Mouse (Mus musculus) neural tube, embryonic 13.5 days (tissue): ENCODE data around the gene Hip1r. TPM values are rescaled to one million over a fixed set of nuclear protein-coding genes. Genes with fewer than 3 reads are reported as not detected.

ENCODE experiments used
- ATAC-seq: fragments of 200-750 bp; cut with Nextera tagmentation; 2 replicates; pipeline ENCODE4 v1.8.0; 2017; ENCODE audit warnings: low read depth, mild to moderate bottlenecking, moderate TSS enrichment, moderate library complexity
- H3K27ac ChIP-seq: fragments of 300-500 bp; sonication (generic); replicated peaks from 2 replicates; pipeline ENCODE4 v1.5.1; 2015; ENCODE audit warnings: moderate library complexity, mild to moderate bottlenecking, inconsistent platforms
- H3K27me3 ChIP-seq: fragments of 300-500 bp; sonication (generic); 2 replicates; pipeline ENCODE4 v1.6.1; 2015; ENCODE audit warnings: mild to moderate bottlenecking, inconsistent platforms
- H3K36me3 ChIP-seq: fragments of 300-500 bp; sonication (generic); 2 replicates; pipeline ENCODE4 v1.6.1; 2015; ENCODE audit warnings: mild to moderate bottlenecking, inconsistent platforms
- H3K4me1 ChIP-seq: fragments of 300-500 bp; sonication (generic); replicated peaks from 2 replicates; pipeline ENCODE4 v1.6.1; 2015; ENCODE audit warnings: inconsistent platforms
- H3K4me2 ChIP-seq: fragments of 300-500 bp; sonication (generic); 2 replicates; pipeline ENCODE4 v1.6.1; 2015; ENCODE audit warnings: inconsistent platforms, mild to moderate bottlenecking, moderate library complexity
- H3K4me3 ChIP-seq: fragments of 300-500 bp; sonication (generic); 2 replicates; pipeline ENCODE4 v1.5.1; 2015; ENCODE audit warnings: mild to moderate bottlenecking, inconsistent platforms
- H3K9ac ChIP-seq: fragments of 300-500 bp; sonication (generic); 2 replicates; pipeline ENCODE4 v1.6.1; 2015; ENCODE audit warnings: moderate library complexity, mild to moderate bottlenecking, inconsistent platforms
- H3K9me3 ChIP-seq: fragments of 300-500 bp; sonication (generic); 2 replicates; pipeline ENCODE4 v1.6.1; 2016; ENCODE audit warnings: inconsistent platforms
- WGBS: fragments of 180-500 bp; shearing (Covaris S2); methylation state at CpG from one replicate; pipeline ENCODE4 v1.1.7; 2015; 5-methylcytosine and 5-hydroxymethylcytosine counted together
- polyA plus RNA-seq: library from polyadenylated mRNA; unstranded; fragments of >200 nt; fragmentation: Nextera tagmentation; extraction: Ambion mirVana; gene quantifications from 2 replicates; pipeline ENCODE4 v1.2.1, GENCODE M21; 2015

Hip1r gene
- polyA plus RNA-seq, 1 experiment from 2014 or later: 17.1 TPM

- no peak overlapping the region for H3K27ac ChIP-seq
- H3K36me3 ChIP-seq: no peaks in the 10 kb centered on the region
- H3K4me1 ChIP-seq: no peaks in the 10 kb centered on the region
- H3K9me3 ChIP-seq: no peaks in the 10 kb centered on the region
- 63% methylated on average over 5 of the region's 5 CpGs for WGBS
- H3K4me3 ChIP-seq: no peak overlapping the region
- H3K4me2 ChIP-seq: no peak overlapping the region
- H3K9ac ChIP-seq: no peak overlapping the region
- no peak for ATAC-seq
- H3K27me3 ChIP-seq: peaks cover 6% of the 10 kb centered on the region; the same call in 1 of the 2 replicates
These were observed 20.9 kb upstream of the Hip1r start for GRCm38 (mm10) chr5:123952365-123953045.

GRCm38 (mm10) chr5:123957213-123957612 lies 16.2 kb upstream of the Hip1r start:
- no peak overlapping the region for H3K4me3 ChIP-seq
- peaks cover 3% of the 10 kb centered on the region; the same call in 1 of the 2 replicates for H3K27me3 ChIP-seq
- WGBS: 86% methylated on average over 8 of the region's 8 CpGs

GRCm38 (mm10) chr5:123959018-123959417 lies 14.4 kb upstream of the Hip1r start:
- Histone ChIP-seq H3K4me3 (no peak overlapping the region), H3K4me1 (no peaks in the 10 kb centered on the region), H3K9ac (no peak overlapping the region), H3K27me3 (no peaks in the 10 kb centered on the region), H3K36me3 (no peaks in the 10 kb centered on the region), H3K27ac (no peak overlapping the region), H3K4me2 (no peak overlapping the region), H3K9me3 (no peaks in the 10 kb centered on the region)
- ATAC-seq: no peak
- 78% methylated on average over 3 of the region's 3 CpGs for WGBS

More at GRCm38 (mm10) chr5:123957213-123957612, 16.2 kb upstream of the Hip1r start:
- H3K36me3 ChIP-seq: no peaks in the 10 kb centered on the region
- no peak for ATAC-seq
- no peaks in the 10 kb centered on the region for H3K9me3 ChIP-seq
- H3K27ac ChIP-seq: no peak overlapping the region
- no peak overlapping the region for H3K4me2 ChIP-seq
- no peak overlapping the region for H3K9ac ChIP-seq
- H3K4me1 ChIP-seq: no peaks in the 10 kb centered on the region

- no peak for ATAC-seq
- H3K4me2 ChIP-seq: no peak overlapping the region
- no peak overlapping the region for H3K9ac ChIP-seq
- H3K36me3 ChIP-seq: no peaks in the 10 kb centered on the region
- no peaks in the 10 kb centered on the region for H3K9me3 ChIP-seq
- no peak overlapping the region for H3K4me3 ChIP-seq
- no peaks in the 10 kb centered on the region for H3K4me1 ChIP-seq
- 81% methylated on average over 8 of the region's 8 CpGs for WGBS
- no peaks in the 10 kb centered on the region for H3K27me3 ChIP-seq
- no peak overlapping the region for H3K27ac ChIP-seq
These were observed 13.3 kb upstream of the Hip1r start for GRCm38 (mm10) chr5:123960129-123960528.

- no peaks in the 10 kb centered on the region for H3K27me3 ChIP-seq
- 84% methylated on average over 12 of the region's 12 CpGs for WGBS
- H3K36me3 ChIP-seq: no peaks in the 10 kb centered on the region
- no peak overlapping the region for H3K4me3 ChIP-seq
- H3K9me3 ChIP-seq: no peaks in the 10 kb centered on the region
- no peak for ATAC-seq
- no peak overlapping the region for H3K27ac ChIP-seq
- H3K4me2 ChIP-seq: no peak overlapping the region
- H3K9ac ChIP-seq: no peak overlapping the region
- H3K4me1 ChIP-seq: no peaks in the 10 kb centered on the region
These were observed 12.4 kb upstream of the Hip1r start for GRCm38 (mm10) chr5:123961046-123961445.

- no peaks in the 10 kb centered on the region for H3K27me3 ChIP-seq
- no peak overlapping the region for H3K27ac ChIP-seq
- H3K4me2 ChIP-seq: no peak overlapping the region
- H3K9ac ChIP-seq: no peak overlapping the region
- H3K4me1 ChIP-seq: no peaks in the 10 kb centered on the region
- H3K4me3 ChIP-seq: no peak overlapping the region
- ATAC-seq: no peak
- 96% methylated on average over 4 of the region's 4 CpGs for WGBS
- H3K9me3 ChIP-seq: no peaks in the 10 kb centered on the region
- H3K36me3 ChIP-seq: no peaks in the 10 kb centered on the region
These were observed 9.2 kb upstream of the Hip1r start for GRCm38 (mm10) chr5:123964208-123964607.

GRCm38 (mm10) chr5:123966759-123967158 lies 6.7 kb upstream of the Hip1r start:
- ATAC-seq: no peak
- Histone ChIP-seq H3K4me3 (no peak overlapping the region), H3K27me3 (peaks cover 8% of the 10 kb centered on the region; the same call in 1 of the 2 replicates), H3K4me1 (no peaks in the 10 kb centered on the region), H3K4me2 (no peak overlapping the region), H3K9ac (no peak overlapping the region), H3K9me3 (no peaks in the 10 kb centered on the region), H3K27ac (no peak overlapping the region), H3K36me3 (no peaks in the 10 kb centered on the region)
- WGBS: 96% methylated on average over 2 of the region's 2 CpGs

- no peak overlapping the region for H3K4me3 ChIP-seq
- H3K4me1 ChIP-seq: 0 out of 2 replicates have a peak, but pooled peaks cover 4% of the 10 kb centered on the region
- ATAC-seq: no peak
- no peaks in the 10 kb centered on the region for H3K36me3 ChIP-seq
- peaks cover 17% of the 10 kb centered on the region for H3K27me3 ChIP-seq
- H3K9me3 ChIP-seq: no peaks in the 10 kb centered on the region
- H3K27ac ChIP-seq: no peak overlapping the region
- WGBS: 89% methylated on average over 5 of the region's 5 CpGs
- no peak overlapping the region for H3K4me2 ChIP-seq
- H3K9ac ChIP-seq: no peak overlapping the region
These were observed 5.0 kb upstream of the Hip1r start for GRCm38 (mm10) chr5:123968468-123968867.

- Histone ChIP-seq H3K4me1 (peaks cover 7% of the 10 kb centered on the region), H3K4me3 (no peak overlapping the region), H3K36me3 (no peaks in the 10 kb centered on the region), H3K4me2 (no peak overlapping the region), H3K27me3 (peaks cover 17% of the 10 kb centered on the region), H3K9me3 (no peaks in the 10 kb centered on the region), H3K27ac (no peak overlapping the region), H3K9ac (no peak overlapping the region)
- no peak for ATAC-seq
- WGBS: 70% methylated on average over 8 of the region's 8 CpGs
These were observed 4.2 kb upstream of the Hip1r start for GRCm38 (mm10) chr5:123969216-123969615.

- no peak for ATAC-seq
- Histone ChIP-seq H3K27ac (no peak overlapping the region), H3K4me2 (no peak overlapping the region), H3K4me3 (no peak overlapping the region), H3K9me3 (no peaks in the 10 kb centered on the region), H3K27me3 (peaks cover 27% of the 10 kb centered on the region), H3K4me1 (peaks cover 20% of the 10 kb centered on the region), H3K36me3 (no peaks in the 10 kb centered on the region), H3K9ac (no peak overlapping the region)
- 89% methylated on average over 4 of the region's 4 CpGs for WGBS
These were observed 2.9 kb upstream of the Hip1r start for GRCm38 (mm10) chr5:123970576-123970975.

- no peak for ATAC-seq
- H3K9me3 ChIP-seq: no peaks in the 10 kb centered on the region
- H3K27ac ChIP-seq: no peak overlapping the region
- H3K27me3 ChIP-seq: peaks cover 44% of the 10 kb centered on the region
- no peak overlapping the region for H3K9ac ChIP-seq
- WGBS: 58% methylated on average over 6 of the region's 6 CpGs
- H3K4me1 ChIP-seq: peaks cover 24% of the 10 kb centered on the region
- no peaks in the 10 kb centered on the region for H3K36me3 ChIP-seq
- no peak overlapping the region for H3K4me2 ChIP-seq
- H3K4me3 ChIP-seq: no peak overlapping the region
These were observed 975 bp upstream of the Hip1r start for GRCm38 (mm10) chr5:123972453-123972852.

- Histone ChIP-seq H3K4me3 (peak overlapping the region; percentile 77), H3K27ac (0 out of 2 replicates have a peak overlapping the region, but pooled peaks have one; percentile 33), H3K4me1 (peaks cover 27% of the 10 kb centered on the region), H3K9ac (peak overlapping the region; percentile 84), H3K27me3 (peaks cover 44% of the 10 kb centered on the region), H3K9me3 (no peaks in the 10 kb centered on the region), H3K4me2 (peak overlapping the region; percentile 93), H3K36me3 (no peaks in the 10 kb centered on the region)
- ATAC-seq: 0 out of 2 replicates have a peak, but pooled peaks have one; percentile 12
- under 1% methylated on average over 14 of the region's 14 CpGs for WGBS
These were observed 704 bp downstream of the Hip1r start for GRCm38 (mm10) chr5:123974179-123974485.

- H3K4me1 ChIP-seq: peaks cover 32% of the 10 kb centered on the region
- H3K27ac ChIP-seq: no peak overlapping the region
- peak overlapping the region; percentile 77 for H3K4me3 ChIP-seq
- H3K4me2 ChIP-seq: peak overlapping the region; percentile 93
- no peaks in the 10 kb centered on the region for H3K36me3 ChIP-seq
- H3K9ac ChIP-seq: peak overlapping the region; percentile 84; the same call in 1 of the 2 replicates
- H3K9me3 ChIP-seq: no peaks in the 10 kb centered on the region
- WGBS: 20% methylated on average over 11 of the region's 11 CpGs
- peaks cover 44% of the 10 kb centered on the region for H3K27me3 ChIP-seq
- ATAC-seq: no peak
These were observed 1.2 kb downstream of the Hip1r start for GRCm38 (mm10) chr5:123974616-123975111.
